Mouse (Mus musculus) cerebellum, adult 2 months (tissue): ENCODE data around the gene Cfap299.

Experiments
- CTCF ChIP-seq: fragments of 200-500 bp; IDR thresholded peaks from 2 replicates; pipeline ENCODE4 v1.5.1; 2011; ENCODE audit warnings: low read depth, mild to moderate bottlenecking, control low read depth, low read length, moderate library complexity, borderline replicate concordance; ENCODE audit not compliant: insufficient read depth
- POLR2A ChIP-seq: fragments of 200-500 bp; IDR thresholded peaks from 2 replicates; pipeline ENCODE4 v1.6.1; 2011; ENCODE audit warnings: low read length, control low read depth, borderline replicate concordance; ENCODE audit not compliant: insufficient read depth

DNA sequence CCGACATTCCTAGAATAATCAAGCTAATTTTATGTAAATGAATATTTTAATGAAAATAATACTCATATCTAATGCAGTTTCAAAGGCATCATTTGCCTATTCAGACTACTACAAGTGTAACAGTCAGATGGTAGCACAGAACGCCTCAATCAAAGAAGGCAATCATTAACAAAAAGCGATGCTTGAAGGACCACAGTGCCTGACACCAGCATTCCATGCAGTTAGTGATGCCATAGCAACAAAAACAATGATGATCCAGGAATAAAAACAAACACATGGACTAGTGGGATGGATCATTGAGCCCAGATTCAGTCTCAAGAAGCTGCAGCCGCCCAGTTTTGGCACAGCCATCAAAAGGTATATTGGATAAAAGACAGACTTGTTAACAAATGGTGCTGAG lies 232.2 kb downstream of the Cfap299 start:
- TF ChIP-seq CTCF: no peak
- TF ChIP-seq POLR2A: no peak
